Mouse (Mus musculus) urinary bladder, adult 2 months (tissue): ENCODE data around the gene Mctp1. TPM values are rescaled to one million over a fixed set of nuclear protein-coding genes. Genes with fewer than 3 reads are reported as not detected.
A peak's percentile ranks its signal among the peaks of the same experiment; 100 is the strongest.
"Not testable (repeated sequence)": the region's sequence is repeated elsewhere in the genome, so short reads cannot be mapped to it uniquely, and the experiment has no call there.

Experiments
- DNase-seq: peaks from one replicate; pipeline ENCODE4 v3.0.0; 2022; ENCODE audit warnings: low spot score
- polyA plus RNA-seq: library from polyadenylated mRNA; depleted of rRNA; stranded (reverse); fragments of >200 nt; gene quantifications from 2 replicates; pipeline ENCODE4 v1.2.3, GENCODE M21; 2012; rRNA removed

Gene Mctp1
- 2.7 and 3.2 TPM in 2 replicates for polyA plus RNA-seq

- peak; percentile 54 for DNase-seq
Observed at GRCm38 (mm10) chr13:76383972-76384663, at the start of gene Mctp1. TSS of gene Mctp1 (plus strand) at chr13:76384535.

GRCm38 (mm10) chr13:76345941-76346340 is 38.4 kb upstream of the Mctp1 start:
- DNase-seq: not testable (repeated sequence)

- DNase-seq: no peak
Observed at GRCm38 (mm10) chr13:76358720-76359119, 25.6 kb upstream of the Mctp1 start.

- DNase-seq: peak; percentile 27
Observed at GRCm38 (mm10) chr13:76384664-76385435, 515 bp downstream of the Mctp1 start.

GRCm38 (mm10) chr13:76388615-76389014 is 4.3 kb downstream of the Mctp1 start:
- DNase-seq: no peak

DNA sequence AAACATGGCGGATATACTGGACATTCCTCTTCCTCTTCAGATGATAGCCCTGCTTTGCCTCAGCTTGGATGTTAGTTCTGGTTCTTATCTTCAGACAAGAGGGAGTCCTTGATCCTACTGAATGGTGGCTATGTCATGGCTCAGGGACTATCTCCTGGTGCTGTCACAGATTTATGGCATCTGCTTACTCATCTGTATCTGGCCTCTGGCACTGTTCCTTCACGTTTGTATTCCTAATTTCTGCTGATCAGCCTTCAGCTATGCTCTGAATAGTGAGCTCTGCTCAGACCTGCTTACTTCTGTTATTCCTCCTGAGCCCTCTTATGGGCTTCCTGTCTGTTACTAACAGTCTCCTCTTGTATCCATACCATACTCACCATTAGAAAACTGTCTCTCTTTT is 7.6 kb downstream of the Mctp1 start:
- DNase-seq: no peak

- DNase-seq: no peak
Observed at GRCm38 (mm10) chr13:76393106-76393505, 8.8 kb downstream of the Mctp1 start.

DNA sequence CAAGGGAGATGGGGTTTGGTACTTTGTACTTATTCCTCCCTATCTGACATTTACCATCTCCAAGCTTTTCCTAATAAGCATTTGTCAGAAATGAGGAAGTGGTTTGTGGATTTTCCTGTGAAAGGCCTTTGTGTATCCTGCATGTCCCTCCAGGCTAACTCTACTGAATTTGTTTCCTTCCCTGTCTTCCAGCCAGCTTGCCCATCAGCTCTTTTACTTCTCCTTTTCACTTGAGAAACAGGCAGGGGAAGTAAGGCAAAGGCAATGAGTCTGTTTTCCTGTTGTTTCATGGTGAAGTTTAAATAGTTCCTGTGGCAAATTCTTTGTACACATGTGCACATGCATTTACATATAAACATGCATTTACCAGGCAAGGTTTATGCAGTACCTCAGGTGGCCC is 11.6 kb downstream of the Mctp1 start:
- DNase-seq: no peak

DNA sequence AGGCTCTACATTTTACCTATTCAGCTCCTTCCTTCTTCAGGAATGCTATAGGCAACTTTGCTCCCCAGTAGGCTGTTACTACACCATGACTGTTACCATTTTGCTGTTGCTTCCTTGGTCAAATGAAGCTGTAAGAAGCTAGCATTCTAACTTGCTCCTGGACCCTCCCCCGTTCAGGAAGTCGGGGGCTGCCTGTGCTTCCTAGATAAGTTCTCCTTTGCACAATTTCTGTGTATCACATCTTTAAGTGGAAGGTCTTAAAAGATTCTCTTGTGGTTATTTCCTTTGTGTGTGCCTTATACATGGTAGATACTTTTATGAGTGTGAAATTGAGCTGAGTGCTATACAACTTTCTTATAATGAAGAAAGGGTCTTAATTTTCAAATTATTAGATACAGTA is 25.0 kb downstream of the Mctp1 start:
- no peak for DNase-seq

DNA sequence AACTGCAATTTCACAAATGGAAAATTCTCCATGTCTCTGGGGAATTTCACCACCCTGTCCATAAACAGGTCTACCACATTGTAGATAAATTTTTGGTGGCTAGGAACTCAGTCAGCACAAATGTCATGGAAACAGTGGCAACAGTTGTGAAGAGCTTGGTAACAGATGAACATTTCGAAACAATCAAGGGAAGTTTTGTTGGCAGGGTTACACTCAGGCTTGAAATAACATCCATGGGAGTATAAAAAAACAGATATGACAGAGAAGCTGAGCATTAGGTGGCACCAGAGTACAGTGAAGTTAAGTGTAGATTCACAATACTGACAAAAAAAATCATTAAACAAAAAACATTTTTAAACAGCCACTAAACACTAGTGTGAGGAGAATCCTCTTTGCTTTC is 26.3 kb downstream of the Mctp1 start:
- DNase-seq: no peak

- no peak for DNase-seq
Observed at GRCm38 (mm10) chr13:76415346-76415745, 31.0 kb downstream of the Mctp1 start.

DNA sequence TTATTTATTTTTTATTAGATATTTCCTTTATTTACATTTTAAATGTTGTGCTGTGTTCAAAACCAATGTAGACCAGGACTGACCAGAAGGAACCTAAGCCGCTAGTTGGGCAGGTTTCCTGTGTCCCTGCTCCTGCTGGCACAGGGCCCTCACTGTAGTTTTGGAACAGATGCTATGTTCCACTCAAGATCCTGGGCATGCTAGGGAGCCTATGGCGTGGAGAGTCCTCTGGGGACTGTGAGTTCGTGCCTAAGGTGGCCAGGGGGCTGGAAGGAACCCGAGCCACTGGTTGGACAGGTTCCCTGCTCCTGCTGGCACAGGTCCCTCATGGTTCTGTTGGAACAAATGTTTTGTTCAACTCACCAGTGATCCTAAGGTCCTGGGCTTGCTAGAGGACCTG is 35.8 kb downstream of the Mctp1 start:
- no peak for DNase-seq

- DNase-seq: no peak
Observed at GRCm38 (mm10) chr13:76421075-76421474, 36.7 kb downstream of the Mctp1 start.

- DNase-seq: no peak
Observed at GRCm38 (mm10) chr13:76422124-76422523, 37.8 kb downstream of the Mctp1 start.

GRCm38 (mm10) chr13:76429456-76429855 is 45.1 kb downstream of the Mctp1 start:
- DNase-seq: no peak

- no peak for DNase-seq
Observed at GRCm38 (mm10) chr13:76429927-76430326, 45.6 kb downstream of the Mctp1 start.

- DNase-seq: no peak
Observed at GRCm38 (mm10) chr13:76431946-76432345, 47.6 kb downstream of the Mctp1 start.

GRCm38 (mm10) chr13:76433438-76433837 is 49.1 kb downstream of the Mctp1 start:
- DNase-seq: no peak

- no peak for DNase-seq
Observed at GRCm38 (mm10) chr13:76436426-76436825, 52.1 kb downstream of the Mctp1 start.

DNA sequence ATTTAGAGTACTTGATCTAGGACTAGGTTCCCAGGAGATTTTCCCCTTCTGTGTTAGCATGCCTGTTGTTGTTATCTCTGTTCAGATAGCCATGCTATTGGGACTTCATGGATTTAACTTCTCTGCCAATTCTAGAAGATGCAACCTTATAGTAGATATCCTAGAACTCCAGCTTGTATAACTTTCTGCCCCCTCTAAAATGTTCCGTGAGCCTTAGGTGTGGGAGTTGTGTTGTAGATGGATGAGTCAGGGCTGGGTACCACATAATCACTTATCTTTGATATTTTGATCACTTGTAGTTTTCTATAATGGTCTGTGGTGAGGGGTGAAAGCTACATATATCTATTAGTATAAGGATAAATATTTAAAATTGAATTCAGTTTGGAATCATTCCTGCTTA is 54.4 kb downstream of the Mctp1 start:
- no peak for DNase-seq

DNA sequence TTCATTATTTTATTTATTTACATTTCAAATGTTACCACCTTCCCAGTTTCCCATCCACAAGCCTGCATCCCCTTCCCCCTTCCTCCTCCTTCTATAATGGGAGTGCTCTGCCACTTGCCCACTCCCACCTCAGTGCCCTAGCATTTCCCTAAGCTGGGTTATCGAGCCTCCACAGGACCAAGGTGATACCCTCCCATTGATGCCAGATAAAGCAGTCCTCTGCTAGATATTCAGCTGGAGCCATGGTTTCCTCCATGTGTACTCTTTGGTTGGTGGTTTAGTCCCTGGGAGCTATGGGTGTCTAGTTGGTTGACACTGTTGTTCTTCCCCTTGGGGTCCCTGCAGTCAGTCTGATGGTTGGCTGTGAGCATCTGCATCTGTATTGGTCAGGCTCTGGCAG is 61.7 kb downstream of the Mctp1 start:
- no peak for DNase-seq

- DNase-seq: no peak
Observed at GRCm38 (mm10) chr13:76447528-76447927, 63.2 kb downstream of the Mctp1 start.

- not testable (repeated sequence) for DNase-seq
Observed at GRCm38 (mm10) chr13:76451526-76451925, 67.2 kb downstream of the Mctp1 start.
